Mouse (Mus musculus) urinary bladder, postnatal 4 days (tissue): ENCODE measurements around the gene Pola1.
"Not testable (repeated sequence)": the region's sequence is repeated elsewhere in the genome, so short reads cannot be mapped to it uniquely, and the experiment has no call there.

Experiments
- DNase-seq, 2 experiments: peaks; one replicate each; pipeline ENCODE4 v3.0.0; 2021 to 2022; ENCODE audit warnings: low spot score in 2 of 2

Pola1 gene

GRCm38 (mm10) chrX:93429738-93430260, 202.2 kb downstream of the Pola1 start:
- no peak for DNase-seq

GRCm38 (mm10) chrX:93428956-93429737, 202.8 kb downstream of the Pola1 start:
- no peak for DNase-seq

DNA sequence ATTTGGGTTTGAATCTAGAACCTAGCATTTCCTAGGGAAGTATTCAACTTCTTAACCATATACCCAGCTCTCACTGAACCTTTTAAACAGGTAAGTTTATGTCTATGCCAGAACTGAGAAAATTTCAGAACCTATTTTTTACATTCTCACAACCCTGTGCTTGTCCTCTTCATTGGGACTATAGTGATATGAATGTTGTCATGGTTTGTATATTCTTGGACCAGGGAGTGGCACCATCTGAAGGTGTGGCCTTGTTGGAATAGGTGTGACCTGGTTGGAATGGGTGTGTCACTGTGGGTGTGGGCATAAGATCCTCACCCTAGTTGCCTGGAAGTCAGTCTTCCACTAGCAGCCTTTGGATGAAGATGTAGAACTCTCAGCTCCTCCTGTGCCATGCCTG, 231.1 kb downstream of the Pola1 start:
- DNase-seq: not testable (repeated sequence)

GRCm38 (mm10) chrX:93397089-93397488, 234.9 kb downstream of the Pola1 start:
- no peak for DNase-seq

DNA sequence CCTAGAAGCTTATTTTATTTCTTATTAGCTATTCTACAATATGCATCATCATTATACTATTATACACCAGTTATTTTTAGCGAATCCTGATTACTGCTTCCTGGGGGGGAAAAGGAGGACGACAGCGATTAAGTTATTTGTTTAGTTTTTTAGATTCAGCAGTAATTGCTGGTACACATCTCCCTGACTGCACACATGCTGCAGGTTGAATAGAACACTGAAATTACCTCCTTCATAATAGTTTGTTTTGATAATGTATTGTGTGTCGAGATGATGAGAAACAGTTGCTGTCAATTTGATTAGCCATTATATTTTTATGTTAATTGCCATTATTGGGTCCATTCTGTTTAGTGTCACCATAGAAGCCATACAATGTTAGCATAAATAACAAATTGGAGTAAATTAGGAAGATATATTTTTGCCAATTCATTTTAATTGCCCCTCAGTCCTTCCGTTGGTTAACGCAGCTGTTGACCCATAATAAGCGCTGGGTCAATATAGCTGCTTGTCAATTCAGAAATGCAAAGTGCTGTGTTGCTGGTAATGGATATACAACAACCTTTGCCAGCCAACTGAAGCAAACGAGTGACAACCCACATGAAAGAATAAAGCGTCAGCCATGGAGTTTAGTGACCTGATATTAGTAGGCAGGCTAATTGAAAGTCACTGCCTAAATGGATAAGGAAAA, 254.5 kb downstream of the Pola1 start:
- no peak for DNase-seq

DNA sequence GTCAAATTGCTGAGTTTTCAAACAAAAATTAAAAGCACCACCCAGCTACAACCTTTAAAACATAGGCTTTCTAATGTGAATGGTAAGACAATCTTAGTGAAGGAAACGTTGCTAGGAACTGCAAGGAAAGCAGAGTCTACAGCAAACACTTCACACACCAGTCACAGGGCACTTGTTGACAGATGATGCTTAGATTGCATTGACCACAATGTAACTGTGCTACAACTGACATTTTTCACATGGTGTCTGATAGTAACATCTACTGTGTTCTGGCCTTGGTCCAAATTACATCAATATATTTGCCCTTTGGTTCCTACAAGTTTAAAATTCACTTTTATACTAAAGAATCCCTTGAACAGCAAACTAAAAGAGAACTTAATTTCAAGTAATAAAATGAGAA, 258.5 kb downstream of the Pola1 start:
- no peak for DNase-seq

- DNase-seq: no peak
These were observed 262.2 kb downstream of the Pola1 start for GRCm38 (mm10) chrX:93369708-93370107.

DNA sequence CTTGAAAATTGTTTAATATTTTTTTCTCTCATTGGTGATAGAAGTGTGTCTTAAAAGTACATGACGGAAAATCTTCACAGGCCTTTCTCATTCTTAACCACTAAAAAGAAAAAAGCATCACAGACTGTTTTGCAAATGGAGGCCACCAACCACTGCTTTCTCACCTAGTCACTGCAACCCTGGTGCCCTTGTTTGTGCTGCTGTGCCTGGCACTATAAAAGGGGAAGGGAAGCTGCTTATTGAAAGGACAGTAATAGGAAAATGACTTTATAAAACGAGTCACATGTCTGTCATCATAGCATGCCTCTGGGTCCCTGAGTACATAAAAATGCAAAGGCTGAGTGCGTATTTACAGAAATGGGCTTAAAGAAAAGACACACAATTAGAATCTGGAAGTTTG, 263.7 kb downstream of the Pola1 start:
- DNase-seq: no peak

DNA sequence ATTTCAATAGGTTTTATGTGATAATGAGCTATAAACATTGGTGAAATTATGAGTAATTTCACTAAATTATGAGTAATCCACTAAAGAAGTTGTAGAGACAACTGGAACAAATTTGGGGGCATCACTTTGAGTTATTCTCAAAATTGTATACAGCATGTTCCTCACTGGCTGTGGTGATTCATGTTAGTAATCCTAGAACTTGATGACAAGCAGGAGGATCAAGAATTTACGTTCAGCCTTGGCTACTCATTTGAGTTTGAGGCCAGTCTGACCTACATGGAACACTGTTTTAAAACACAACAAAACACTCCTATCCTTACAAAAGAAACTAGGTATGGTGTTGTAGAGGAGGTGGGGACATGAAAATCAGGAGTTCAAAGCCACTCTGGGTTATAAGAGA, 310.6 kb downstream of the Pola1 start:
- no peak for DNase-seq

- DNase-seq: no peak
These were observed 312.0 kb downstream of the Pola1 start for GRCm38 (mm10) chrX:93319979-93320378.

GRCm38 (mm10) chrX:93317577-93317976, 314.4 kb downstream of the Pola1 start:
- no peak for DNase-seq

DNA sequence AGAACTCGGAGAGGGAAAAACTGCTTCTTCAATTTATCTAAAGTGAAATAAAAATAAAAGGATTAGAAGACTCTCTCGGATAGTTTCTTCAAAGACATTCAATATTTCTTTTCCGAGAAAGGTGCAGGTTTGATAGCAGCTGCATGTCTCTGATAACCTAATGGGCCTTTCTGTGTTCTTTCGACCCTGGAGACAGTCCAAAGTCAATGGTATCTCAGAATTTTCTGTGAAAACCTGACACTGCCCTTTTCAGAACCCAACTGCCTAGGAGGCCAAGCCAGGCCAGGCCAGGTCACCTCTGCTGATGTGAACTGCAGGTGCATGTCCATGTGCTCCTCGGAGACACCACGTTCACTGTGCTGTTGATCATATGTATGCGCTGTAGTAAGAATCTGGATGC, 326.2 kb downstream of the Pola1 start:
- no peak for DNase-seq

GRCm38 (mm10) chrX:93301798-93302197, 330.2 kb downstream of the Pola1 start:
- no peak for DNase-seq

DNA sequence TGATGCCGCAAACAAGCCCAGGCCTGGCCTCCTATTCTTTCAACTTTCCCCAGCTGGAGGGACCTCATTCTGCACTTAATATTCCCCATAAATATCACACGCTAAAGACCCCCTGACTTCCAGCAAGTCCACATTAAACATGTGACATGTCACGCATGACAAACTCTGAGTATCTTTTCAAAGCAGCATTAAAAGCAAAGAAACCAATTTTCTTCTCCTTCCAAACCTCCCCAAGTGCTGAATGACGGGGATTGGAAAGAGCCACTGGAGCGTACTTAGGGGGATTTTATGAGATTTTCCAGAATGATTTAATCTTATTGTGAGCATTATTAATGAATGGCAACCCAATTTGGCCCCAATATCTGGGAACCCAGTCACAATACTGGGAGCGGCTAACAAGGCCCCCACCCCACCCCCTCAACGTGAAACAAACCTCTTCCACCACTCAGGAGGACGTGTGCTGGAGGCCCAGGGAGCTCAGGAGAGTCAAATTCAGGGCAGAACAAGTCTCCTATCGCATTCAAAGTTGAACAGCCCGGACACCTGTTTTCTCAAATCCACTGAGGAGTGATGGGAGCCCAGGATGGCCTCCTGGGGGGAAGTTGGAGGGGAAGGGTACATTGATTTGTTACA, 331.7 kb downstream of the Pola1 start:
- no peak for DNase-seq

DNA sequence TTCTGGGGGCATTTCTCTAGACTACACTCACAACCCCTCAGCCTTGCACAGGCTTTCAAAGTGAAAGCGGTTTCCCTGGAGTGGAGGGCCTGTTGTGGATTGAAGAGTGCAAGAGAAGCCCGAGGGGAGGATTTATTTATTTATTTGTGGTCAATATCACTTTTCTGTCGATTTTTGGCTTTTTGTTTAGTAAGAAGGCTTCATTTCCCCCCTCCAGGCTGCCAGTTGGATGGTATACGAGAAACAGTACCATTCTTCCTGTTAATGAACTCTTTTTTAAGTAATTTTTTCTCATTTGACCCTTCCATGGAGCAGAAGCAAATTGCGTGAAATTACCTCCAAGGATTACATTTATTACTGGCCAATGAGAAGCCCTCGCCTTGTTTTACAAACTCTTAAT, 332.2 kb downstream of the Pola1 start:
- no peak for DNase-seq

- no peak for DNase-seq
These were observed 332.8 kb downstream of the Pola1 start for GRCm38 (mm10) chrX:93299046-93299626.

DNA sequence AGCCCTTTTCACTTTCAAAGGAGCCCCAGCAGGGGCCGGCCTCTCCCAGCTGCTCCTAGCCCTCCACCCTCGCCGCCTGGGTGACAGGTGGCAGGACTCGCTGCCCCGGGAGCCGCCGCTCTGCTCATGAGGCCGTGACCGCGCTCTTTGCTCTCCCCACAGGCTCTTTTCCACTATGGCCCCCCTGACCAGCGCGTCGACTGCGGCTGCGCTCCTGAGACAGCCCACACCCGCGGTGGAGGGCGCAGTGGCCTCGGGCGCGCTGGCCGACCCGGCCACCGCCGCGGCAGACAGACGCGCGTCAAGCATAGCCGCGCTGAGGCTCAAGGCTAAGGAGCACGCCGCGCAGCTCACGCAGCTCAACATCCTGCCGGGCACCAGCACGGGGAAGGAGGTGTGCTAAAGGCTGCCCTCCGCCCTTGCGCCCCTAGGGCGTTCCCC, 334.9 kb downstream of the Pola1 start:
- DNase-seq: no peak

GRCm38 (mm10) chrX:93295819-93296218, 336.1 kb downstream of the Pola1 start:
- DNase-seq: no peak

DNA sequence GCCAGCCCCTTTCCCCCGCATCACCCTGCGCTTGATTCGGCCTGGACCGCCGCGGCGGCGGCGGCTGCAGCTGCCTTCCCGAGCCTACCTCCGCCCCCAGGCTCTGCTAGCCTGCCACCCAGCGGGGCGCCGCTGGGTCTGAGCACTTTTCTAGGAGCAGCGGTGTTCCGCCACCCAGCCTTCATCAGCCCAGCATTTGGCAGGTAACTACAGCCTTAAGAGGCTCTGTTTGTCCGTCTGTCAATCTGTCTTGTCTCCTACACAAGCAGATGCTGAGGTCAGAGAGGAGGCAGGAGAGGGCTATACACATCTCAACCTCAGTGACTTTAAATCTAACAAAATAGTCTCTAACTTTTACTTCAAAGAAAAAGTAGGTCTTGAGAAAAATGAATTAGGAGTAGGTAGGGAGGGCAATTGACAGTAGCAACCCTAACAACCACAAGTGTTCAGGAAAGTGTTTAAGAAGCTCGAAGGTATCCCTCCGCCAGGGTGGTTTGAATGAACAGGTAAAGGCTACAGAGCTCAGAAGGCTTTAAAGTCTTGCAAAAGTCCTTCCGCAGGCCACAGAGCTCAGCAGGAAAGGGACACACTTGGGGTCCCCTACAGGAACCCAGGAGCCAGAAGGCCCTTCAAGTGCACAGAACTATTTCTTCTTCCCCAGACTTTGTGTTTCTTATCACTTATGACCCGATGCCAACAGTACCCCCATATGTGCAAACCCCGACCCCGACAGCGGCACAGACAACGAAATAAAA, 337.0 kb downstream of the Pola1 start:
- no peak for DNase-seq

DNA sequence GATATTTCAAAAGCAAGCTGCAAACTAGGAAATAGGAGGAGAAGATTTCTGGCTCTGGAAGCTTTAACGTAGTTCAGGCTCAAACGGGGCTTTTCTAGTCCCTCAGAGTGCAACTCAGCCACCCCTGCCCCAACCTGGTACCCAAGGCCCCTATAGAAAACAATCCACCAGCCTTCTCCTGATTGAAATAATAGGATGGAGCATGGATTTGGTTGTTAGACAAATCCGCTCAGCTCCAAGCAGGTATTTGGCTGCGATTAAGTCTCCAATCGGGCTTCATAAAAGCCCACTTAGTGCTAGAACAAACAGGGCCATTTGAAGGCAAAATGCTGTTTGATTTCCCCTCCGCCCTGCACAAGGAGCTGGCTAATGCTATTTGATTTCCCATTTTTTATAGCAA, 339.9 kb downstream of the Pola1 start:
- DNase-seq: no peak

DNA sequence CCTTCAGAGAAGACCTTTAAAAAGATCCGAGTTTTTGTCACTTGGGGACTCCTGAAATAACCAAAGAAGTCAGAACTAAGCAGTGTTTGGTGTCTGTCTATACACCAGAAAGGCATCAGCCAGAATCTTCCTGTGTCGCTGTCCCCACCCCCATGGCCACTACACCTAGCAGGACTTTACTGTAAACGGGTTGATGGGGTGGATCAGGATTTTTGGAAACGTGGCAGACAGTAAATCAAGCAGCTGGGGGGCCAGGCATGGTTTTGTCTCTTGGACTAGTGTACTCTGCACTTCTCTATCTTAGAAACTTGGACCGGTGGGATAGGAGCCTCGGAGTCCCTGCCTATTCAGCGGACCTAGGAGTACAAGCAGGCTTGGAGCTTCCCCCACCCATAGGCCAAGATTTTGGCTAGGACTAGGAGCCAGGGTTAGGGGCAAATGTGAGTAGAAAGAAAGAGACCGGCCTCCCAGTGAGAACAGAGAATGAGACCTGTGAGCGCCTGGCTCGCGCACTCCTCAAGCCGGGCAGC, 342.0 kb downstream of the Pola1 start:
- DNase-seq: no peak
